Mouse (Mus musculus): Measurements from ENCODE around the gene Emid1.

Gene Emid1

DNA sequence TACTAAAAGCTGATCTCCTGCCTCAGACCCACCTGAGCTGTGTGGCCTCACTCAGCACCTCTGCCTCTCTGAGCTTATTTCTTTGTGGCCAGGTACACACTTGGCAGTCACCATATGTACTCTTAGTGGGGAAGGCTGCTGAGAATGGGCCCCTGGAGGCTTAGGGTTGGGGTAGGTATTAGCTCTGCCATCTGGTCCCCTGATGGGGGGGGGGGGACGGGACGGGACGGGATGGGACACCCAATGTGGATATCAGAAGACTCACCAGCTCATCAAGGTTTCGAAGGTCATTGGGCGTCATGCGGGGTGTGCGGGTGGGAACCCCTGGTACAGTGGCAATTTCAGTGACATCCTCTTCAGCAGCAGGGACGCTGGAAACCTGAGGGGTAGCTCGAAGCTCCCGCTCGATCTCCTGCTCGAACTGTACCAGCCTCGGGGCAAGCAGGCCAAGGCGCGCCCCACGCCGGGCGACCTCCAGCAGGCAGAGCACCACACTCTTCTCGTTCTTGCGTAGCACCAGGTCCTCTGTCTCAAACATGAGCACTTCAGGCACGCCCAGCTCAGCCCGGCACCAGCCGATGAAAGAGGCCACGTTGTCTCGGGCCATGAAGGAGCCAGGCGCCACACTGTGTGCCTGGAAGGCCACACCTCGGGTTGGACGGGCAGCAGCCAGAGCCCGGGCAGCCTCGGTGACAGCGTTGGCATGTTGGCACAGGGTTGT, 88.3 kb downstream of the Emid1 start:
- no peak for DNase-seq (ENCODE audit: low spot score)

- DNase-seq (ENCODE audit: low spot score) = no peak
Measured at GRCm38 (mm10) chr11:5062860-5063505, 89.1 kb downstream of the Emid1 start.

DNA sequence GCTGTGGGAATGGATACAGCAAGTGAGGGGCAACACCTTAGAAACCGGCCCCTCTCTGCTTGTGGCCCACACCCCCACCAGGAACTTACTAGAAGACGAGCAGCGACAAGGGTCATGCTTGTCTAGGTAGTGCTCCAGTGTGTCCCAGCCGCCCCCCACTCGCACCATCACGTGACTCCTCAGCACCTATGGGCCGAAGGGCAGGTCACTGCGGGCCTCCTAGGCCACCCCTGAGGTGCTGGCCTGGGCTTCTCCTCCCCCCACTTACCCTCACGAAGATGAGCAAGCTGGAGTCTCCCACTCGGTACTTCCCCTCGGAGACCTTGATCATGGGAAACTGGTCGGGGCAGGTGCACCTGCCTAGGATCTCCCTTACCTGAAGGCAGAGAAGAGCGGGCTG, 89.7 kb downstream of the Emid1 start:
- DNase-seq (ENCODE audit: low spot score) = no peak

DNA sequence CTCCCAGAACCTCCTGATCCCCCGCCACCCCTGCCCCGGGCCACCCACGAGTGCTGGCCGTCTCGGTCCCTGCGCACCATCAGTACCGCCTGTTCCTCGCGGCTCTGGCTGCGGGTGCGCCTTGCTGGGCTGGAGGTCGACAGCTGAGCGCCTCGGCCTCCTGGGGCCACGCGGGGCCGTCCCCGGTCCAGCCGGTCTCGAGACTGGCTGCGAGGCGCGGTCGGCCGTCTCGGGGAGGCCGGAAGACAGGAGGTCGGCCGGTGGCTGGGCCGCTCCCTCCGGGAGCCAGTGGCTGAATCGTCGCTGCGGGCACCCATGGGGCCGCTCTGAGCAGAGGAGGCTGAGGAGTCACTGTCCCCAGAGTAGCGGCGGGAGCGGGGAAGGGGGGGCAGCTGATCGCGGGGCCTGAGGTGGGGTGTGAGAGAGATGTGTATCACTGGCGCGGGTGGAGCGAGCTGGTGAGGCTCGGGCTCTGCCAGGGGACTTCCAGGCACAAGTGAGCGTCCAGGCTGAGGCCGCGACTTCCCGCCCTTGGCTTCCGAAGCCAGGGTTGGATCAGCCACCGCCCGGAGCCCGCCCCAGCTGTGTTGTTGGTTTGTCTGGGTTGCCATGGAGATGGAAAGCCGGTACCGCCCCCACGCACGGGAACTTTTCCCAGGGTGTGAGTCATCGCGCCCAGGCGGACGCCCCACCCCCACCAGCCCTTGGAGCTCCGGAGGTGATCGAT, 90.5 kb downstream of the Emid1 start:
- peak; percentile 77 for DNase-seq (ENCODE audit: low spot score)

GRCm38 (mm10) chr11:5060756-5061412, 91.2 kb downstream of the Emid1 start:
- peak; percentile 52 for DNase-seq (ENCODE audit: low spot score)

- peak; percentile 74 for DNase-seq (ENCODE audit: low spot score)
Measured at GRCm38 (mm10) chr11:5059704-5060156, 92.3 kb downstream of the Emid1 start.

GRCm38 (mm10) chr11:5059230-5059629, 92.8 kb downstream of the Emid1 start:
- no peak for DNase-seq (ENCODE audit: low spot score)

- no peak for DNase-seq (ENCODE audit: low spot score)
Measured at GRCm38 (mm10) chr11:5058783-5059182, 93.3 kb downstream of the Emid1 start.

GRCm38 (mm10) chr11:5057856-5058641, 94.0 kb downstream of the Emid1 start, which contains the start of gene Rasl10a:
Rasl10a (plus strand) TSS chr11:5058128.
- DNase-seq (ENCODE audit: low spot score) = peak; percentile 52

- no peak for DNase-seq (ENCODE audit: low spot score)
Measured at GRCm38 (mm10) chr11:5057541-5057855, 94.6 kb downstream of the Emid1 start.

DNA sequence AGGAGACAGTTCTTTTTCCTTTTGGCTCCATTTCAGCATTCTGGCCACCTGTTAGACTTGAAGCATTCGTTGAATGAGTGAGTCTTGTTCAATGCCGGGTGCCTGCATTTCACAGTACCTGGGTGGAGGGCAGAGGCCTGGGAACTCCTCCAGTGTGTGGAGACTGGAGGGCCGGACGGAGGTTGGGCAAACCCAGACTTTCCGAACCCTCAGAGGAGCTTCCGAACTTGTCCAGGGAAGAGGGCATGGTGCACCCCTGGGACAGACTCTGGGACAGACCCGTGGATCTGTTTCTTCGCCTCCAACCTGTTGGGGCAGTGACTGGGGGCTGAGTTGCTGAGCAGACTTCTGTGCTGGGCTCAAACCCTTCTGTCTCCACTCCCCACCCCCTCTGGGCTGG, 95.0 kb downstream of the Emid1 start:
- DNase-seq (ENCODE audit: low spot score) = no peak
